Mouse (Mus musculus) midbrain, embryonic 12.5 days (tissue): ENCODE measurements around the gene Rab43. TPM values are rescaled to one million over a fixed set of nuclear protein-coding genes. Genes with fewer than 3 reads are reported as not detected.
"Not testable (repeated sequence)": the region's sequence is repeated elsewhere in the genome, so short reads cannot be mapped to it uniquely, and the experiment has no call there.

Experiments used
- ATAC-seq: fragments of 200-750 bp; cut with Nextera tagmentation; 2 replicates; pipeline ENCODE4 v1.8.0; 2017; ENCODE audit warnings: low read depth, moderate TSS enrichment, moderate library complexity; ENCODE audit not compliant: low FRiP score
- H3K27ac ChIP-seq: fragments of 300-500 bp; sonication (generic); replicated peaks from 2 replicates; pipeline ENCODE4 v1.5.1; 2016; ENCODE audit warnings: mild to moderate bottlenecking
- H3K27me3 ChIP-seq: fragments of 300-500 bp; sonication (generic); 2 replicates; pipeline ENCODE4 v1.6.1; 2016; ENCODE audit warnings: mild to moderate bottlenecking
- H3K36me3 ChIP-seq: fragments of 300-500 bp; sonication (generic); 2 replicates; pipeline ENCODE4 v1.6.1; 2016
- H3K4me1 ChIP-seq: fragments of 300-500 bp; sonication (generic); 2 replicates; pipeline ENCODE4 v1.6.1; 2016
- H3K4me2 ChIP-seq: fragments of 300-500 bp; sonication (generic); replicated peaks from 2 replicates; pipeline ENCODE4 v1.6.1; 2016; ENCODE audit warnings: mild to moderate bottlenecking, moderate library complexity
- H3K4me3 ChIP-seq: fragments of 300-500 bp; sonication (generic); 2 replicates; pipeline ENCODE4 v1.5.1; 2016; ENCODE audit warnings: mild to moderate bottlenecking
- H3K9ac ChIP-seq: fragments of 300-500 bp; sonication (generic); replicated peaks from 2 replicates; pipeline ENCODE4 v1.6.1; 2016; ENCODE audit warnings: mild to moderate bottlenecking, moderate library complexity
- H3K9me3 ChIP-seq: fragments of 300-500 bp; sonication (generic); 2 replicates; pipeline ENCODE4 v1.6.1; 2016; ENCODE audit warnings: mild to moderate bottlenecking
- whole genome bisulfite sequencing: fragments of 180-500 bp; shearing (Covaris S2); methylation state at CpG from one replicate; pipeline ENCODE4 v1.1.7; 2016; 5-methylcytosine and 5-hydroxymethylcytosine counted together
- polyA plus RNA-seq: library from polyadenylated mRNA; unstranded; fragments of >200 nt; fragmentation: Nextera tagmentation; extraction: Ambion mirVana; gene quantifications from 2 replicates; pipeline ENCODE4 v1.2.1, GENCODE M21; 2016

The Rab43 gene
- polyA plus RNA-seq, 1 experiment from 2014 or later, result 10.6 TPM

- WGBS, result 81% methylated on average over 11 of the region's 11 CpGs
Observed at GRCm38 (mm10) chr6:87779174-87780165, 32.5 kb downstream of the Rab43 start.

DNA sequence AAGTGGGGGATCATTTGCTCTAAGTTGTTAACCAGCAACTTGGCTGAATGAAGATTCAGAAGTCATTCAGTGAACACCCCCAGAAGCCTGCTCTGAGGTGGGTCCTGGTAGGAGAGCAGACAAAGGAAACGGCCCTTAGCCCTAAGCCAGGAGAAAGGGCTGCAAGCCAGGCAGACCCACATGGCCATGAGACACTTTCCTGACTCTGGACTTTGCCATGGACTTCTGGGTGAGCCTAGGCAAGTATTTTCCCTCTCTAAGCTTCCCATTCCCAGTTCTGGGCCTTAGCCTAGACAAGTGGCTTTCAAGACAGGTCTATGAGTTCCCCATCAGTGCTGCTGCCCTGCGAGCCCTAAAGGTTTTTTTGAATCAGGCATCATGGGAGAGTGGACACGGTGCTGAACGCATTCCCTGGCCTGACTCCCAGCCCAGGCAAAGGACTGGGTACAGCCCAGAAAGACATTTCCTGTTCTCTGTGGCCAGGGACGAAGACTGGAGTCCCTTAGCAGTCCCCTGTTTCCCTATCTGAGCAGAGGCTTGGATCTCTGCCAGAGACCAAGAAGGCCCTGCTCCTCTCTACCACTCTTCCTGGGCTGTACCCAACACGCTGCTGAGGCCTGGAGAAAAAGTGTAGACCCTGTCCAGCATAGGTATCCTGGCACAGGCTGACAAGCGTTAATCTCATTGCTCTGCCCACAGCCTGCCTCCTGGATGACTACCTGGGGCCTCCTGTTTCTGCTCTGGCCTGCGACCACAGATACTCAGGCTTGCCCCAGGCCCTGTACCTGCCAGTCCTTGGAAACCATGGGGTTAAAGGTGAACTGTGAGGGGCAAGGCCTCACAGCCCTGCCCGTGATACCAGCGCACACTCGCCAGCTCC lies 33.4 kb downstream of the Rab43 start:
- 79% methylated on average over 11 of the region's 11 CpGs for WGBS
- Histone ChIP-seq H3K9me3 (no peaks in the 10 kb centered on the region), H3K36me3 (no peaks in the 10 kb centered on the region), H3K27me3 (no peaks in the 10 kb centered on the region), H3K27ac (no peak overlapping the region), H3K4me3 (no peak overlapping the region), H3K4me2 (no peak overlapping the region), H3K9ac (no peak overlapping the region), H3K4me1 (no peaks in the 10 kb centered on the region)
- ATAC-seq, result no peak

More at GRCm38 (mm10) chr6:87779174-87780165, 32.5 kb downstream of the Rab43 start:
- ATAC-seq, result no peak
- no peaks in the 10 kb centered on the region for H3K27me3 ChIP-seq
- H3K4me1 ChIP-seq, result no peaks in the 10 kb centered on the region
- H3K4me2 ChIP-seq, result no peak overlapping the region
- no peaks in the 10 kb centered on the region for H3K9me3 ChIP-seq
- H3K27ac ChIP-seq, result no peak overlapping the region
- H3K9ac ChIP-seq, result no peak overlapping the region
- no peak overlapping the region for H3K4me3 ChIP-seq
- H3K36me3 ChIP-seq, result no peaks in the 10 kb centered on the region

DNA sequence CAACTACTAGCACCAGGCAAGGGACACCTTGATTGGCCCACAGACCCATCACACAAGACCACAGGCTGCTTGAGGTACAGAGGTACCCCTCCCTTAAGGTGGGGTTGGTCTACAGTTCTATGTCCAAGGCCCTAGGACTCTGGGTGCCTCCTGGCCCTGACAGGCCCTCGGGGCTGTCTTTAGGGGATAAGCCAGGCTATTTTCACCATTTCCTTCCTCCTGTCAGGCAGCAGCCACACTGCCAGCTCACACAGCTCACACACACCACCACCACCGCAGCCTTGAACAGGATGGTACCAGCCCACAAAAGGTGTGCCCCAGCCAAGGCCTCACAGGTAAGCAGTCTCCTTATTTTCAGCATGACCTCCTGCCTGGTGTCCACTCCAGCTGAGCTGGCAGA lies 34.1 kb downstream of the Rab43 start, which contains the start of gene Gp9:
Gene Gp9, plus strand, starts transcription at position 231 of the 400 bp plus-strand sequence.
- no peaks in the 10 kb centered on the region for H3K27me3 ChIP-seq
- H3K27ac ChIP-seq, result no peak within 1 kb of the TSS
- no peaks in the 10 kb centered on the region for H3K4me1 ChIP-seq
- 92% methylated on average over 2 of the region's 2 CpGs for WGBS
- no peaks in the 10 kb centered on the region for H3K9me3 ChIP-seq
- H3K36me3 ChIP-seq, result no peaks in the 10 kb centered on the region
- no peak within 1 kb of the TSS for H3K4me3 ChIP-seq
- H3K9ac ChIP-seq, result no peak within 1 kb of the TSS
- ATAC-seq, result no peak
- no peak within 1 kb of the TSS for H3K4me2 ChIP-seq

DNA sequence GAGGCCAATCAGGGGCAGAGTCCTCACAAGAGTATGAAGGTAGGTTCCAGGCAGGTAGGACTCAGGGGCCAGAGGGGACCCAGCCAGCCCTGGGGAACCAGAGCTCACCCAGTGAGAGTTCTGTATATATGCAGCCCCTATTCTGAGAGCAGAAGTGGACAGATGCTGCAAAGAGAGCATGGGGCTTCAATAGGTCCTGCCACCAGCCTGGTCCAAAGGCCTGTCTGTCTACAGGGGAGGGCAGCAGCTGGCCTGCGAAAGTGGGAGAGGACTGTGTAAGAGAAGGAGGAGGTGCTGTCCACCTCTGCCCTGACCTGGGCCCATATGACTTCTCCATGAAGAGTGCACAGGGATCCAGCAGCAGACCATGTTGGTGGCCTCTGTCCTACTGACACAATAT lies 35.3 kb downstream of the Rab43 start:
- no peak overlapping the region for H3K9ac ChIP-seq
- no peaks in the 10 kb centered on the region for H3K27me3 ChIP-seq
- no peak overlapping the region for H3K4me3 ChIP-seq
- H3K4me1 ChIP-seq, result no peaks in the 10 kb centered on the region
- WGBS, result 83% methylated on average over 1 of the region's 1 CpGs
- H3K36me3 ChIP-seq, result no peaks in the 10 kb centered on the region
- no peak for ATAC-seq
- H3K9me3 ChIP-seq, result no peaks in the 10 kb centered on the region
- no peak overlapping the region for H3K4me2 ChIP-seq
- H3K27ac ChIP-seq, result no peak overlapping the region

- Histone ChIP-seq H3K27ac (no peak overlapping the region), H3K4me3 (no peak overlapping the region), H3K9ac (no peak overlapping the region), H3K27me3 (no peaks in the 10 kb centered on the region), H3K9me3 (no peaks in the 10 kb centered on the region), H3K36me3 (no peaks in the 10 kb centered on the region), H3K4me2 (no peak overlapping the region), H3K4me1 (no peaks in the 10 kb centered on the region)
- 79% methylated on average over 3 of the region's 3 CpGs for WGBS
- no peak for ATAC-seq
Observed at GRCm38 (mm10) chr6:87775588-87776245, 36.2 kb downstream of the Rab43 start.

DNA sequence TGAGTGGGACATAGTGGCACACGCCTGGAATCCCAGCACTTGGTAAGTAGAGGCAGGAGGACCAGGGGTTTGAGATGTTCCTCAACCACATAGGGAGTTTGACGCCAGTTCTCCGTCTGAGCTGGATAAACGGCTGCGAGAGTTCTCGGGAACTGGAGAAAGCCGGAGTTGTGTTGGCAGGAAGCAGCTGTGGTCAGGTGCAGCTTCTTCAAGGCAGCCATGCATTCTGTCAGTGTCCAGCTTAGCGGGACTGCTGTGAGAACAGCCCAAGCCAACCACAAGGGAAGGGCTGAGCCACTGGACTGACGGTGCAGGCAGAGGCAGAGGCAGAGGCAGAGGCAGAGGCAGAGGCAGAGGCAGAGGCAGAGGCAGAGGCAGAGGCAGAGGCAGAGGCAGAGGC lies 37.1 kb downstream of the Rab43 start:
- H3K27me3 ChIP-seq, result no peaks in the 10 kb centered on the region
- H3K9ac ChIP-seq, result no peak overlapping the region
- H3K4me3 ChIP-seq, result no peak overlapping the region
- H3K27ac ChIP-seq, result no peak overlapping the region
- no peaks in the 10 kb centered on the region for H3K4me1 ChIP-seq
- no peak overlapping the region for H3K4me2 ChIP-seq
- no peak for ATAC-seq
- H3K36me3 ChIP-seq, result no peaks in the 10 kb centered on the region
- H3K9me3 ChIP-seq, result no peaks in the 10 kb centered on the region
- 88% methylated on average over 9 of the region's 9 CpGs for WGBS

- no peak overlapping the region for H3K4me3 ChIP-seq
- no peaks in the 10 kb centered on the region for H3K27me3 ChIP-seq
- no peak overlapping the region for H3K4me2 ChIP-seq
- 67% methylated on average over 1 of the region's 1 CpGs for WGBS
- no peak overlapping the region for H3K9ac ChIP-seq
- H3K36me3 ChIP-seq, result no peaks in the 10 kb centered on the region
- no peaks in the 10 kb centered on the region for H3K9me3 ChIP-seq
- no peak for ATAC-seq
- H3K4me1 ChIP-seq, result no peaks in the 10 kb centered on the region
- no peak overlapping the region for H3K27ac ChIP-seq
Observed at GRCm38 (mm10) chr6:87774466-87774865, 37.5 kb downstream of the Rab43 start.

DNA sequence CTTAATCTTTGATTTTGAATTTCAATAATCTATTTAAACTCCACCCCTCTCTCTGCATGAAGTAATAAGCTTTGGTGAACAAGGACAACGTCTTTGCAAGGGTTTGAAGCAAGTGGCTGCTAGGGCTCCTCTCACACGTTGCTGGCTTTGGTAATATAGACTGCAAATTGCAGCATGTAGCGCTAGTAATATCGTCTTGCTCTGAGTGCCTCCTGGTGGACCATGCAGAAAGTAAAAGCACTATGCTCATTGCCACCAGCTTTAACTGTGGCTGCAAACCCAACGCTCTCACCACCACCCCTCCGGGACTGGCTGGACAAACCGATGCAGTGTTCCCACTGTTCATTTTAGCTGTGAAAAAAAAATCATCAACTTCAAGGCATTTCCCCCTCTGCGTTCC lies 41.3 kb downstream of the Rab43 start:
- Histone ChIP-seq H3K27ac (no peak overlapping the region), H3K36me3 (no peaks in the 10 kb centered on the region), H3K9ac (no peak overlapping the region), H3K4me1 (no peaks in the 10 kb centered on the region), H3K4me2 (no peak overlapping the region), H3K9me3 (peaks cover 6% of the 10 kb centered on the region; the same call in 1 of the 2 replicates), H3K27me3 (no peaks in the 10 kb centered on the region), H3K4me3 (no peak overlapping the region)
- ATAC-seq, result no peak
- 63% methylated on average over 8 of the region's 8 CpGs for WGBS

DNA sequence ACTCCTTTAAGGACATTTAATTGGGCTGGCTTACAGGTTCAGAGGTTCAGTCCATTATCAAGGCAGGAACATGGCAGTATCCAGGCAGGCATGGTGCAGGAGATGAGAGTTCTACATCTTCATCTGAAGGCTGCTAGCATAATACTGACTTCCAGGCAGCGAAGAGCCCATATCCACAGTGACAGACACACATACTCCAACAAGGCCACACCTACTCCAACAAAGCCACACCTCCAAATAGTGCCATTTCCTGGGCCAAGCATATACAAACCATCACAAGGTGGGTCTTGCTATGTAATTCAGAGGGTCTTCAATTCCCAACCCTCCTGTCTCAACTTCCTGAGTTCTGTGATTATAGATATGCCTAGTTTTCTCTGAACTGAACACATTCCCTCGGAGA lies 47.7 kb downstream of the Rab43 start:
- H3K9me3 ChIP-seq, H3K36me3 ChIP-seq, H3K27ac ChIP-seq, H3K4me2 ChIP-seq, H3K9ac ChIP-seq, H3K4me1 ChIP-seq, ATAC-seq, H3K4me3 ChIP-seq, H3K27me3 ChIP-seq: not testable (repeated sequence)
- WGBS, result 88% methylated on average over 2 of the region's 2 CpGs

DNA sequence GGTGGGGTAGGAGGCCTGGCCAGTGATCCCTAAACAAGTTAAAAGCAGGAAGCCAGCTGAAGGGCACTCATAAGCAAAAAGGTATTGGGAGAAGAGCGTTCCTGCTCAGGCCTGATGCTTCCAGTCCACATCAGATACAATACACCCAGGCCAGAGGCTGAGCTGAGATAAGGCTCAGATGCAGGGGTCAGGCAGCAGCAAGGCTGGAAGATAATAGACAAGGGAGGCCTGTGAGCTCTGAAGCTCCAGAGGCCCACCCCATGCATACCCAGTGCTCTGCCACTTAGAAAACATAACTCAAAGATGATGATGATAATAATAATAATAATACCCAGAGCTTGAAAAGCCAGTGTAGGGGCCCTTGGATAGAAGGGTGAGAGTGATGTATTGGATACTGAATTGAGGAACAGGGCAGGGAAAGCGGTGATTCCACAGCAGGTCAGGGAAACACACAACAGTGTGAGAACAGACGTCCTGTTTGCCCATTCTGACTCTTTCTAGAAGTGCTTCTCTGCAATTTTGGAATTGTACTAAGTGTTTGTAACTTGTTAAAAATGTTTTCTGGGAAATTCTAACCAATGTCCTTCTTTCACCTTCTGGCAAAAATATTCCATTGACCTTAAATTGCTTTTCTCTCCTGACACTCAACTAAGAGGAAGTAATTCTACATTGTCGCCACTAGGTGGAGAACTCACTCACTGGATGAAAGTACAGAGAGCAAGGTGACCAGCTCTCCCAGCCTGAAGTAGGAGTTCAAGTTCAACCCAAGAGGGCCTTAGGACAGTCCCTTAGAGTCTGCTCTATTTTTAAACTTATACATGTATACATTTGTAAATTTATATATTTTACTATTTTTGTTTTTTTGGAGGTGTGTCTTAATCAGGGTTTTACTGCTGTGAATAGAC lies 48.3 kb downstream of the Rab43 start:
- Histone ChIP-seq H3K27me3 (no peaks in the 10 kb centered on the region), H3K4me3 (no peak overlapping the region), H3K36me3 (no peaks in the 10 kb centered on the region), H3K9me3 (peaks cover 6% of the 10 kb centered on the region; the same call in 1 of the 2 replicates), H3K27ac (no peak overlapping the region), H3K4me2 (no peak overlapping the region), H3K4me1 (no peaks in the 10 kb centered on the region), H3K9ac (no peak overlapping the region)
- WGBS, result 68% methylated on average over 4 of the region's 4 CpGs
- ATAC-seq, result no peak

DNA sequence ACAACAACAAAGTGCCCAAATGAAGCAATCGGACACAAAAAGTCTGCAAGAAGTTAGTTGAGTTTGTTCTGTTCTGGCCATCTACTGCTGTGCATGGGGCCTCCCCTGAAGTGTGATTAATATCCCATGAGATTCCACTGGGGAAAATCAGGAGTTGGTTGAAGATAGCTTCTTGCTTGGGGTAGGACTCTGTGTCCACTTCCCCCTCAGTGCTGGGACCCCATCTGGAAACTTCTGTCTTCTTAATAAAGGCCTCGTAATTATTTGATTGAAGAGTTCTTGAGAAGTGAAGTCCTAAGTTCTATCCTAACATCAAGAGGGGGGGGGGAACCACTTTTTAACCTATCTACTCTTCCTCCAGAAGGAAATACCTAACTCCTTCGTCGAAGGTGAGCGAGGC lies 49.8 kb downstream of the Rab43 start:
- H3K27me3 ChIP-seq, result no peaks in the 10 kb centered on the region
- no peak overlapping the region for H3K9ac ChIP-seq
- H3K36me3 ChIP-seq, result no peaks in the 10 kb centered on the region
- no peak for ATAC-seq
- H3K4me2 ChIP-seq, result no peak overlapping the region
- no peak overlapping the region for H3K27ac ChIP-seq
- 85% methylated on average over 5 of the region's 5 CpGs for WGBS
- peaks cover under 1% of the 10 kb centered on the region; the same call in 1 of the 2 replicates for H3K9me3 ChIP-seq
- no peak overlapping the region for H3K4me3 ChIP-seq
- H3K4me1 ChIP-seq, result no peaks in the 10 kb centered on the region
